Mouse (Mus musculus) c-Kit-positive CD71-positive TER-119-negative erythroid progenitor cells, embryonic 14.5 days (primary cell): ENCODE measurements at regions not wholly inside any gene's neighbourhood (a gene's known extent, or its start where the extent isn't known, plus 50 kb on each side); places are given as distances from the start of the nearest gene placed in this dataset.

Experiments
- DNase-seq: peaks from one replicate; pipeline ENCODE4 v3.0.0-alpha.2; 2013; ENCODE audit warnings: low read depth

DNA sequence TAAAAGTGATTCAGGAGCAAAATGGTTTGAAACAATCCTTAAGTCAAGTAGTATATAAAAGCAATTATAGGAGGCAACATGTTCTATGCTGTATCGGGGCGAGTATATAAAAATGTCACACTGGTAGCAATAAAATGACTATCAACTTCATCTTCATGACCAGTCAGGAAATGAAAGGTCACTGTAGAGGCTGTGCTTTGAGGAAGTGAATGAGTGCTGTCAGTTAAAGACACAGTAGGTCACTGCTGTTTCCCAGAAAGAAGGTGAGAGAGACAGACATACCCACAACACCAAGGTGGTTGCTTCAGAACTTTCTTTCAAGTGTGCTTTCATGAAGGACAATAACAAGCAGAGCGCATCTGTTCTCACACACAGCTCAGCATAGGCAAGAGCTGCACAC, 292.4 kb downstream of the Cd47 start:
- DNase-seq, result no peak

DNA sequence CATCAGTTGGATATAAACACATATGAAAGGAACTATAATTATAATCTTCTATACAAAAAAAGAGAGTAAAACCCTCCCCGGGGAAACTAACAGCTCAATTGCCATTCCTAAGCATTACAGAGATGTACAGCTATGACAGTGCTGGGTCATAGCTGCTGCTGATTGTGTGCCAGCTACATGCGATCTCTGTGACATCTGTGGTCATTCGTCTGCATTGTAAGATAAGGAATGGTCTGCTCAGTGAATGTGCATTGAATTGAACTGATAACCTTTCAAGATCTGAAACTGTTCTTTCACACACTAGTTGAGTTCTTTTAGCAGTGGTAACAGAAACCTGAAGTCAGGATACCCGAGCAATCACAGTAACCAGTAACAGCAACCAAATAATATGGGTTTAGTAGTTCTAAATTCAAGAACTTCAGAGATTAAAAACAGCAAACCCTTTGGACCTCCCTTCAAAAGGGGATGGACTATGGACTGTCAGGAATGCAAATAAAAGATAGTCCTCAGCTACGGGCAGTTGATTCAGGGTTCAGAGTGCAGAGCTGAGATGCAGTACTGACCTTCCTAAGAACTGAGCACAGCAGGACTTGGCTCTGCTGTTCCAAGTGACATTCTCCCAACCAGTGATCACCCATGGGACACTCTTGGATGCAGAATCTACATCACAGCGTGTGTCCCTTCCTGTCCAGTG, 295.7 kb downstream of the Cd47 start:
- DNase-seq, result peak; percentile 34

DNA sequence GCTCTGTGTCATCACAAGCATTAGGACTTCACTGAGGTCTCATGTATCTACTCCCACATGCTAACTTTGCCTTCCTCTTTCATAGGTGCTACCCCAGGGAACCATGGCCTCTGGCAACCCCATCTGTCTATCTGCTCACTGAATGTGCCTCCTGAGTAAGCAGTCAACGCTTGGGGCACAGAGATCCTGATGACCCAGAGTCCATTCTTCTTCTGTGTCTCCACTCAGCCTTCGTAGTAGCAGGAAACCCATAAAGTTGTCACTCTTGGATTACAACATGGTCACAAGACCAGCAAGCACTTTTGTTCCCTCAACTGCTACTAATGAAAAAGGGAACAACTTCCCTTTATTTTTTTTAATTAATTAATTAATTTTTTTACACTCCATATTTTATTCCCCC, 296.2 kb downstream of the Cd47 start:
- DNase-seq, result no peak

GRCm38 (mm10) chr16:50103340-50103739, 303.0 kb downstream of the Cd47 start:
- no peak for DNase-seq

DNA sequence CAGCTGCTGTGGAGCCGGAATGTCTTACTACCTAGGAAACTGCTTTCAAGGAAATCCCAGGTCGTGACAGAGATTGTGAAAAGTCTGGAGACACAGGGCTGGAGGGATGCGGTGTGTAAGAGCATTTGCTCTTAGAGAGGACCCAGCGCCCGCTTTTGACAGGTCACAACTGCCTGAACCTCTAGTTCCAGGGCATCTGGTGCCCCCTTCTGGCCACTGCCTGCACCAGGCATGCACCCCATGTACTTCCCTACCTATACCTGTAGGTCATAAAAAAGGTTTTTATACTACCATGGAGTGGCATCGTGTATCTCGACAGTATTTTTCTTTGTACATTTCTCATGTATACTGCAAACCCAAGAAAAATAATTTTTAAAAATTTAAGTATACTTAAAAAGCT, 314.0 kb downstream of the Bbx start:
- no peak for DNase-seq

DNA sequence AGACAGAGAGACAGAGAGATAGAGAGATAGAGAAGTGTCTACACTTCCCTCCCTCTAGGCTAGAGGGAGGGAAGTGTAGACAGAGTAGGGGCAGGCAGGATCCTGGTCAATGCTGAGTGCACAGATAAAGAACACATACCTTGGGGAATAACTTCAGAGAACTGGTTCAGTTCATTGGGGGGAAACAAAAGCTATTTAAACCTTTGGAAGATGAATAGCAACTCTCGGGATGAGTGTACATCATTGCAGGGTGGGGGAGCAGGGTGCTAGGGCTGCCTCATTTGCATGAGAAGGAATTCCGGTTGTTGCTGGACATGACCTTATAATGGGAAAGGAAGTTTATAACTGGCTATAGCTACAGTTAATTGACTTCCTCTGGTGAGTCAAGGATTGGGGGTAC, 309.7 kb downstream of the Bbx start:
- no peak for DNase-seq

DNA sequence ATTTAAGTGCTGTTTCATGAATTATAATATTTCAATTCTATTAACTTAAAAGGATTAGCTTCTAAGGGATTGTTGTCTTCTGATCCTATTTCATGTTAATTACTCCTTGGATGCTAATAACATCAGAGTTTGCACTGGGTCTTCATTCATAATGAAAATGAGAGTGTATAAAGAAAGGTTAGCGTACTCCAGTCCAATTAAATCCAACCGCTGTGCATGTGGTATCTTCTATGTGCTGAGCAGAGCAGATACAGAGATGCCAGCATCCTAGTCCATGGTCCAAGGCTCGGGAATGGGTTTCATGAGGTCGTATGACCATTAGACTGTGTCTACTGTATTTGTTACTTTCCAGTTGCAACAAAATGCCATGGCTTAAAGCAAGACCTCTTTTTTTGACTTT, 307.5 kb downstream of the Bbx start:
- DNase-seq, result no peak

GRCm38 (mm10) chr16:50125564-50125963, 306.6 kb downstream of the Bbx start:
- no peak for DNase-seq

- DNase-seq, result no peak
These were observed 300.8 kb downstream of the Bbx start for GRCm38 (mm10) chr16:50131406-50131805.
